Mouse (Mus musculus) embryo, embryonic 9.5 days (tissue): ENCODE measurements around the gene Gabrb3.
"Not testable (repeated sequence)": the region's sequence is repeated elsewhere in the genome, so short reads cannot be mapped to it uniquely, and the experiment has no call there.

Source experiments
- DNase-seq: peaks from one replicate; pipeline ENCODE4 v3.0.0-alpha.2; 2017; ENCODE audit errors: extremely low spot score

Gene Gabrb3

GRCm38 (mm10) chr7:57706092-57706491 lies 286.6 kb downstream of the Gabrb3 start:
- no peak for DNase-seq

- DNase-seq = no peak
These were observed 287.7 kb downstream of the Gabrb3 start for GRCm38 (mm10) chr7:57706976-57707740.

- DNase-seq = no peak
These were observed 292.2 kb downstream of the Gabrb3 start for GRCm38 (mm10) chr7:57711709-57712108.

GRCm38 (mm10) chr7:57746836-57747235 lies 327.3 kb downstream of the Gabrb3 start:
- DNase-seq = peak; percentile 6

GRCm38 (mm10) chr7:57760466-57760865 lies 341.0 kb downstream of the Gabrb3 start:
- DNase-seq = no peak

GRCm38 (mm10) chr7:57778754-57779153 lies 359.3 kb downstream of the Gabrb3 start:
- DNase-seq = no peak

GRCm38 (mm10) chr7:57786102-57786501 lies 366.6 kb downstream of the Gabrb3 start:
- DNase-seq = not testable (repeated sequence)

- DNase-seq = no peak
These were observed 368.0 kb downstream of the Gabrb3 start for GRCm38 (mm10) chr7:57787520-57787919.

GRCm38 (mm10) chr7:57803266-57803665 lies 383.8 kb downstream of the Gabrb3 start:
- DNase-seq = no peak

GRCm38 (mm10) chr7:57813716-57814115 lies 394.2 kb downstream of the Gabrb3 start:
- no peak for DNase-seq

GRCm38 (mm10) chr7:57842383-57842896 lies 422.9 kb downstream of the Gabrb3 start:
- DNase-seq = no peak

- no peak for DNase-seq
These were observed 448.5 kb downstream of the Gabrb3 start for GRCm38 (mm10) chr7:57867951-57868350.
